Mouse (Mus musculus): ENCODE measurements at regions not wholly inside any gene's neighbourhood (a gene's known extent, or its start where the extent isn't known, plus 50 kb on each side); places are given as distances from the start of the nearest gene placed in this dataset.

GRCm38 (mm10) chr8:127811338-127811737, 547.1 kb upstream of the Nrp1 start:
- Histone ChIP-seq H3K36me3 (ENCODE audit: control insufficient read depth, insufficient read depth, low read length) (no peaks in the 10 kb centered on the region), H3K9me3 (ENCODE audit: control insufficient read depth, low read length) (no peaks in the 10 kb centered on the region), H3K4me1 (ENCODE audit: control insufficient read depth in 2 of 2, insufficient read depth in 2 of 2, low read length in 2 of 2) (no peaks in the 10 kb centered on the region), H3K4me2 (ENCODE audit: low read length) (no peak overlapping the region), H3K27me3 (ENCODE audit: control insufficient read depth, insufficient read depth, low read length) (no peaks in the 10 kb centered on the region), H3K4me3 (ENCODE audit: control insufficient read depth in 1 of 2, insufficient read depth in 1 of 2, low read depth in 1 of 2, low read length in 2 of 2) (no peak overlapping the region), H3K27ac (replicated peaks in 1 of 2; ENCODE audit: control insufficient read depth in 1 of 2, insufficient read depth in 1 of 2, low read depth in 2 of 2, low read length in 2 of 2) (no peak overlapping the region), H3K9ac (ENCODE audit: low read length) (no peak overlapping the region)
- WGBS = 74% methylated on average over 8 of the region's 8 CpGs
- no peak for ATAC-seq (ENCODE audit: insufficient number of reproducible peaks, insufficient read depth, low FRiP score, low read depth)

- Histone ChIP-seq H3K36me3 (ENCODE audit: control insufficient read depth, insufficient read depth, low read length) (no peaks in the 10 kb centered on the region), H3K4me1 (ENCODE audit: control insufficient read depth in 2 of 2, insufficient read depth in 2 of 2, low read length in 2 of 2) (no peaks in the 10 kb centered on the region), H3K27ac (replicated peaks in 1 of 2; ENCODE audit: control insufficient read depth in 1 of 2, insufficient read depth in 1 of 2, low read depth in 2 of 2, low read length in 2 of 2) (no peak overlapping the region), H3K4me3 (ENCODE audit: control insufficient read depth in 1 of 2, insufficient read depth in 1 of 2, low read depth in 1 of 2, low read length in 2 of 2) (no peak overlapping the region), H3K9me3 (ENCODE audit: control insufficient read depth, low read length) (no peaks in the 10 kb centered on the region), H3K27me3 (ENCODE audit: control insufficient read depth, insufficient read depth, low read length) (no peaks in the 10 kb centered on the region), H3K9ac (ENCODE audit: low read length) (no peak overlapping the region), H3K4me2 (ENCODE audit: low read length) (no peak overlapping the region)
- WGBS = 77% methylated on average over 9 of the region's 9 CpGs
- no peak for ATAC-seq (ENCODE audit: insufficient number of reproducible peaks, insufficient read depth, low FRiP score, low read depth)
Observed at GRCm38 (mm10) chr8:127814785-127815523, 543.5 kb upstream of the Nrp1 start.

- H3K4me3 ChIP-seq (ENCODE audit: control insufficient read depth in 1 of 2, insufficient read depth in 1 of 2, low read depth in 1 of 2, low read length in 2 of 2) = no peak overlapping the region
- no peak overlapping the region for H3K4me2 ChIP-seq (ENCODE audit: low read length)
- H3K27me3 ChIP-seq (ENCODE audit: control insufficient read depth, insufficient read depth, low read length) = no peaks in the 10 kb centered on the region
- 66% methylated on average over 1 of the region's 1 CpGs for WGBS
- peaks cover 0 to 6% of the 10 kb centered on the region in 2 experiments; a peak in 1 of 4 replicates for H3K4me1 ChIP-seq (ENCODE audit: control insufficient read depth in 2 of 2, insufficient read depth in 2 of 2, low read length in 2 of 2)
- no peaks in the 10 kb centered on the region for H3K36me3 ChIP-seq (ENCODE audit: control insufficient read depth, insufficient read depth, low read length)
- H3K27ac ChIP-seq (replicated peaks in 1 of 2; ENCODE audit: control insufficient read depth in 1 of 2, insufficient read depth in 1 of 2, low read depth in 2 of 2, low read length in 2 of 2) = no peak overlapping the region
- no peak for ATAC-seq (ENCODE audit: insufficient number of reproducible peaks, insufficient read depth, low FRiP score, low read depth)
- H3K9ac ChIP-seq (ENCODE audit: low read length) = no peak overlapping the region
- H3K9me3 ChIP-seq (ENCODE audit: control insufficient read depth, low read length) = no peaks in the 10 kb centered on the region
Observed at GRCm38 (mm10) chr8:127820741-127821170, 537.6 kb upstream of the Nrp1 start.

GRCm38 (mm10) chr8:127821646-127822045, 536.8 kb upstream of the Nrp1 start:
- H3K27me3 ChIP-seq (ENCODE audit: control insufficient read depth, insufficient read depth, low read length) = no peaks in the 10 kb centered on the region
- no peak overlapping the region for H3K27ac ChIP-seq (replicated peaks in 1 of 2; ENCODE audit: control insufficient read depth in 1 of 2, insufficient read depth in 1 of 2, low read depth in 2 of 2, low read length in 2 of 2)
- WGBS = 79% methylated on average over 1 of the region's 1 CpGs
- H3K4me3 ChIP-seq (ENCODE audit: control insufficient read depth in 1 of 2, insufficient read depth in 1 of 2, low read depth in 1 of 2, low read length in 2 of 2) = no peak overlapping the region
- H3K4me1 ChIP-seq (ENCODE audit: control insufficient read depth in 2 of 2, insufficient read depth in 2 of 2, low read length in 2 of 2) = peaks cover 0 to 6% of the 10 kb centered on the region in 2 experiments; a peak in 1 of 4 replicates
- ATAC-seq (ENCODE audit: insufficient number of reproducible peaks, insufficient read depth, low FRiP score, low read depth) = no peak
- no peak overlapping the region for H3K4me2 ChIP-seq (ENCODE audit: low read length)
- no peaks in the 10 kb centered on the region for H3K9me3 ChIP-seq (ENCODE audit: control insufficient read depth, low read length)
- H3K9ac ChIP-seq (ENCODE audit: low read length) = no peak overlapping the region
- no peaks in the 10 kb centered on the region for H3K36me3 ChIP-seq (ENCODE audit: control insufficient read depth, insufficient read depth, low read length)

GRCm38 (mm10) chr8:127825041-127825440, 533.4 kb upstream of the Nrp1 start:
- Histone ChIP-seq H3K9me3 (ENCODE audit: control insufficient read depth, low read length) (no peaks in the 10 kb centered on the region), H3K4me1 (ENCODE audit: control insufficient read depth in 2 of 2, insufficient read depth in 2 of 2, low read length in 2 of 2) (peaks cover 0 to 11% of the 10 kb centered on the region in 2 experiments; a peak in 2 of 4 replicates), H3K36me3 (ENCODE audit: control insufficient read depth, insufficient read depth, low read length) (no peaks in the 10 kb centered on the region), H3K27ac (replicated peaks in 1 of 2; ENCODE audit: control insufficient read depth in 1 of 2, insufficient read depth in 1 of 2, low read depth in 2 of 2, low read length in 2 of 2) (no peak overlapping the region), H3K9ac (ENCODE audit: low read length) (no peak overlapping the region), H3K4me3 (ENCODE audit: control insufficient read depth in 1 of 2, insufficient read depth in 1 of 2, low read depth in 1 of 2, low read length in 2 of 2) (no peak overlapping the region), H3K27me3 (ENCODE audit: control insufficient read depth, insufficient read depth, low read length) (no peaks in the 10 kb centered on the region), H3K4me2 (ENCODE audit: low read length) (no peak overlapping the region)
- 78% methylated on average over 2 of the region's 2 CpGs for WGBS
- no peak for ATAC-seq (ENCODE audit: insufficient number of reproducible peaks, insufficient read depth, low FRiP score, low read depth)

DNA sequence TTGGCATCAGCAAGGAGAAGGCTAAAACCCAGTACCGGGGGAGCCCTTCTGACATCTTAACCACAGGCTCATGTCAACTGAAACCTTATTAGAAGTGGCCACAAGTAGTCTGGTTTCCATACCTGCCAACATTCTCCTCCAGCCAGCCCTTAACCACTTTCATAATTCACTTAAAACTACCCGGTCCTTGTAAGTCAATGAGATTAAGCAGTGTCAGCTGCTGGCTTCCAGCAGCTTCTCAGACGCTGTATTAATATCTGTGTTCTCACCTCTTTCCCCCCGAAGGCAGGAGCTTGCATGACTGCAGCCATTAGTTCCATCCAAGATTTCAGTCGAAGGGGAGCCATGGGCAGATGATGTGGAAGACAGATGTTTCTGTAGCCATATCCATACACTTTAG, 530.6 kb upstream of the Nrp1 start:
- Histone ChIP-seq H3K4me2 (ENCODE audit: low read length) (no peak overlapping the region), H3K9ac (ENCODE audit: low read length) (no peak overlapping the region), H3K36me3 (ENCODE audit: control insufficient read depth, insufficient read depth, low read length) (no peaks in the 10 kb centered on the region), H3K4me1 (ENCODE audit: control insufficient read depth in 2 of 2, insufficient read depth in 2 of 2, low read length in 2 of 2) (peaks cover 0 to 5% of the 10 kb centered on the region in 2 experiments; a peak in 1 of 4 replicates), H3K9me3 (ENCODE audit: control insufficient read depth, low read length) (no peaks in the 10 kb centered on the region), H3K27me3 (ENCODE audit: control insufficient read depth, insufficient read depth, low read length) (no peaks in the 10 kb centered on the region), H3K4me3 (ENCODE audit: control insufficient read depth in 1 of 2, insufficient read depth in 1 of 2, low read depth in 1 of 2, low read length in 2 of 2) (no peak overlapping the region), H3K27ac (replicated peaks in 1 of 2; ENCODE audit: control insufficient read depth in 1 of 2, insufficient read depth in 1 of 2, low read depth in 2 of 2, low read length in 2 of 2) (no peak overlapping the region)
- WGBS = 46% methylated on average over 5 of the region's 5 CpGs
- no peak for ATAC-seq (ENCODE audit: insufficient number of reproducible peaks, insufficient read depth, low FRiP score, low read depth)

DNA sequence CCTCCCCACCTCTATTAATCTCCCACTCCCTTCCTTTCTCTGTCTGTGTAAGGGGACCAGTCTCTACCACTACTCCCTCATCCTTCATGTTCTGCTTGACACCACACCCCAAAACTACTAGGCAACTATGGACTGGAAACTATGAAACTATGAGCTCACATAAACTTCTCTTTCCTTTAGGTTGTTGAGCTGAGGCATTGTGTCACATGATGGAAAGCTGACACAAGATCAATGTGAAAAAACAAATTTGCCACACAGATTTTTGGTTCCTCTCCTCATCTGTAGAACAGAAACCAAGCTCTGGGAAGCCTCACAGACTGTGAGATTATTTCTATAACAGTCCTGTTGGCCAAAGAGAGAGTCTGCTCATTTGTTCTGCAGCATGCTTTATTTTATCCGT, 528.7 kb upstream of the Nrp1 start:
- Histone ChIP-seq H3K9me3 (ENCODE audit: control insufficient read depth, low read length) (no peaks in the 10 kb centered on the region), H3K4me3 (ENCODE audit: control insufficient read depth in 1 of 2, insufficient read depth in 1 of 2, low read depth in 1 of 2, low read length in 2 of 2) (no peak overlapping the region), H3K27ac (replicated peaks in 1 of 2; ENCODE audit: control insufficient read depth in 1 of 2, insufficient read depth in 1 of 2, low read depth in 2 of 2, low read length in 2 of 2) (no peak overlapping the region), H3K4me1 (ENCODE audit: control insufficient read depth in 2 of 2, insufficient read depth in 2 of 2, low read length in 2 of 2) (peaks cover 0 to 5% of the 10 kb centered on the region in 2 experiments; a peak in 1 of 4 replicates), H3K27me3 (ENCODE audit: control insufficient read depth, insufficient read depth, low read length) (no peaks in the 10 kb centered on the region), H3K36me3 (ENCODE audit: control insufficient read depth, insufficient read depth, low read length) (no peaks in the 10 kb centered on the region), H3K4me2 (ENCODE audit: low read length) (no peak overlapping the region), H3K9ac (ENCODE audit: low read length) (no peak overlapping the region)
- ATAC-seq (ENCODE audit: insufficient number of reproducible peaks, insufficient read depth, low FRiP score, low read depth) = no peak
- WGBS = 35% methylated on average over 1 of the region's 1 CpGs

DNA sequence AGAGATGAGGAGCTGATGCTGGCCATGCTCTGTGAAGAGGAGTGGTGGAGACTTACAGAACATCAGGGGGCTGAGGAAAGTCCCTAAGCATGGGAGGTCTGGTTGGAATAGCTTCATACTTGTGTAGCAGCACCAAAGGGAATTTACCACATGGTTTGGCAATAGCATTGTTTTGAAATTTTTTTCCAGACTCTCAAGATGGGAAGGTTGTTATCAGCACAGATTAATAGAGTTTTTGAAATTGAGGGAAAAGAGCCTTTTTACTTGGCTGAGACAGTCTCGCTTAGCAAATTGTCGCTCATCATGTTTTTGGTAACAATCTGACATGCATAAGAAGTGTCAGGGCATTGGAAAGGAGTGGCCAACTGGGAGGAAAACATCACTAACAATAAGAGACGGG, 524.4 kb upstream of the Nrp1 start:
- Histone ChIP-seq H3K27ac (replicated peaks in 1 of 2; ENCODE audit: control insufficient read depth in 1 of 2, insufficient read depth in 1 of 2, low read depth in 2 of 2, low read length in 2 of 2) (no peak overlapping the region), H3K27me3 (ENCODE audit: control insufficient read depth, insufficient read depth, low read length) (no peaks in the 10 kb centered on the region), H3K4me3 (ENCODE audit: control insufficient read depth in 1 of 2, insufficient read depth in 1 of 2, low read depth in 1 of 2, low read length in 2 of 2) (no peak overlapping the region), H3K4me1 (ENCODE audit: control insufficient read depth in 2 of 2, insufficient read depth in 2 of 2, low read length in 2 of 2) (no peaks in the 10 kb centered on the region), H3K36me3 (ENCODE audit: control insufficient read depth, insufficient read depth, low read length) (no peaks in the 10 kb centered on the region), H3K4me2 (ENCODE audit: low read length) (no peak overlapping the region), H3K9ac (ENCODE audit: low read length) (no peak overlapping the region), H3K9me3 (ENCODE audit: control insufficient read depth, low read length) (no peaks in the 10 kb centered on the region)
- WGBS = 76% methylated on average over 3 of the region's 3 CpGs
- ATAC-seq (ENCODE audit: insufficient number of reproducible peaks, insufficient read depth, low FRiP score, low read depth) = no peak
